Mouse (Mus musculus): ENCODE results near the gene Zbtb8os. TPM values are rescaled to one million over a fixed set of nuclear protein-coding genes. Genes with fewer than 3 reads are reported as not detected.

Gene Zbtb8os
- total RNA-seq, 1 experiment from 2014 or later = 52.5 TPM

GRCm38 (mm10) chr4:129394089-129394870 lies 58.8 kb downstream of the Zbtb8os start:
- ATAC-seq (ENCODE audit: extremely low read depth, insufficient number of reproducible peaks, low FRiP score, poor library complexity, severe bottlenecking) = no peak

GRCm38 (mm10) chr4:129396960-129397359 lies 61.5 kb downstream of the Zbtb8os start:
- no peak for ATAC-seq (ENCODE audit: extremely low read depth, insufficient number of reproducible peaks, low FRiP score, poor library complexity, severe bottlenecking)

DNA sequence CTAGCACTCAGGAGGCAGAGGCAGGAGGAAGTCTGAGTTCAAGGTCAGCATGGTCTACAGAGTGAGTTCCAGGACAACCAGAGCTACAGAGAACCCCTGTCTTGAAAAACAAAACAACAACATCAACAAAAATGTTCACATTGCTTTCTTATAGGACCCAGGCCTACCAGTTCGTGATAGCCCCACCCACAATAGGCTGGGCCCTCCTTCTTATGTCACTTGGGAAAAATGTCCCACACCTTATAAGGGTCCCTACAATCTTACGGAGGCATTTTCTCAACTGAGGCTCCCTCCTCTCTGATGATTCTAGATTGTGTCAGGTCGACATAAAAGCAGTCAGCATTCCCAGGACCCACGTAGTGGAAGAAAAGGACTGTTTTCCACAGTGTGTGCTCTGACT lies 64.3 kb downstream of the Zbtb8os start:
- ATAC-seq (ENCODE audit: extremely low read depth, insufficient number of reproducible peaks, low FRiP score, poor library complexity, severe bottlenecking) = no peak

Other genes starting within 250 kb of the Zbtb8os start
- not detected in 2 replicates for gene Tmem54, start 230.1 kb upstream of the Zbtb8os start, total RNA-seq (2017)
- not detected in 2 replicates for gene Hpca, start 213.7 kb upstream of the Zbtb8os start, total RNA-seq (2017)
- not detected in 2 replicates for gene Fndc5, start 198.7 kb upstream of the Zbtb8os start, total RNA-seq (2017)
- 33.0 and 44.8 TPM in 2 replicates for gene S100pbp, start 146.0 kb upstream of the Zbtb8os start, total RNA-seq (2017)
- 26.3 and 31.4 TPM in 2 replicates for gene Yars, start 145.9 kb upstream of the Zbtb8os start, total RNA-seq (2017)
- 2.0 TPM in 1 of 2 replicates, not detected in the other for gene C77080, start 74.3 kb upstream of the Zbtb8os start, total RNA-seq (2017)
- 0.12 TPM in 1 of 2 replicates, not detected in the other for gene Sync, start 48.1 kb upstream of the Zbtb8os start, total RNA-seq (2017)
- 61.8 and 63.2 TPM in 2 replicates for gene Rbbp4, start 325 bp upstream of the Zbtb8os start, total RNA-seq (2017)
- gene Zbtb8a, start 42.4 kb downstream of the Zbtb8os start, total RNA-seq (2017) = 2.3 and 3.3 TPM in 2 replicates
- gene Zbtb8b, start 105.2 kb downstream of the Zbtb8os start, total RNA-seq (2017) = not detected in 2 replicates
- 94.7 and 122 TPM in 2 replicates for gene Bsdc1, start 125.9 kb downstream of the Zbtb8os start, total RNA-seq (2017)
- not detected in 2 replicates for gene Tssk3, start 155.3 kb downstream of the Zbtb8os start, total RNA-seq (2017)
- gene Fam229a, start 155.5 kb downstream of the Zbtb8os start, total RNA-seq (2017) = not detected in 2 replicates
- gene Marcksl1, start 177.9 kb downstream of the Zbtb8os start, total RNA-seq (2017) = 97.5 and 100 TPM in 2 replicates
- gene Hdac1, start 207.0 kb downstream of the Zbtb8os start, total RNA-seq (2017) = 81.6 and 87.7 TPM in 2 replicates
- gene Lck, start 237.9 kb downstream of the Zbtb8os start, total RNA-seq (2017) = 54.2 and 70.1 TPM in 2 replicates
- gene Fam167b, start 242.9 kb downstream of the Zbtb8os start, total RNA-seq (2017) = 0.98 TPM in 1 of 2 replicates, not detected in the other

Data from neutrophil, adult 5-6 weeks (primary cell).